Mouse (Mus musculus): ENCODE results near the gene Styxl1.

DNA sequence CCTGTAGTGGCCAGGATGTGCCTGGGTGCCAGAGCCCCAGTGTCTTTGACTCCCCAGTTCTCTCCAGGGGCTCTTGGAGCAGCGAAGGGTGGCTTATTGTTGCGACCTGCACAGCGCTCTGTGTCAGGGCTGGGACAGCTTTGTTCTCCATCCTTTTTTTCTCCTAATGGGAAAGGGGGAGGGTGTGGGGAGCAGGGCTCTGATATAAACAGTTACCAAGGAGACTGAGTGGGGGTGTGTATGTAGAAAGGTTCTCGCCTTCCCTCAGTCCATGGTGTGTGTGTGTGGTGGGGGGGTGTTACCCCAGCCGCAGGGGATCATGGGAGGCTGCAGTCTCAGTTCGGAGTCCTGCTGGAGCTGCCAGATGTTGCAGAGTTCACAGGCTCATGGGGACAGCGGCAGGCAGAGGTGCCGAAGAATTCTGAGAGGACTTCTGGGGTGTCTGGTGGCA, 52.8 kb downstream of the Styxl1 start:
- TF ChIP-seq E2F4 (IDR thresholded peaks at IDR 0.05; ENCODE audit: insufficient read depth) (no peak), TCF12 (IDR thresholded peaks at IDR 0.05; ENCODE audit: insufficient read depth, poor library complexity, severe bottlenecking) (no peak), SRF (IDR thresholded peaks at IDR 0.05; ENCODE audit: control insufficient read depth, insufficient read length, low read depth) (no peak), POLR2A (IDR thresholded peaks at IDR 0.05; ENCODE audit: insufficient read length, low read depth) (no peak), USF1 (IDR thresholded peaks at IDR 0.05; ENCODE audit: low read depth) (no peak), TCF3 (IDR thresholded peaks at IDR 0.05; ENCODE audit: insufficient read length, low read depth) (no peak)

All from myocyte (in vitro differentiated cells).